Mouse (Mus musculus) layer of hippocampus, adult 2 months (tissue): ENCODE data around the gene Bid. TPM values are rescaled to one million over a fixed set of nuclear protein-coding genes. Genes with fewer than 3 reads are reported as not detected.
A peak's percentile ranks its signal among the peaks of the same experiment; 100 is the strongest.

ENCODE experiments used
- DNase-seq, 2 experiments: peaks; one replicate each; pipeline ENCODE4 v3.0.0; 2022; ENCODE audit warnings: low spot score in 2 of 2
- H3K27ac ChIP-seq: fragments of 200-600 bp; 2 replicates; pipeline ENCODE4 v1.8.1; 2022
- H3K4me3 ChIP-seq: fragments of 200-600 bp; 2 replicates; pipeline ENCODE4 v1.8.1; 2022; ENCODE audit warnings: mild to moderate bottlenecking
- CTCF ChIP-seq: fragments of 200-600 bp; conservative IDR thresholded peaks from 2 replicates; pipeline ENCODE4 v1.8.1; 2022; ENCODE audit warnings: antibody characterized with exemption, mild to moderate bottlenecking, moderate library complexity
- long read RNA-seq, 2 experiments: library from polyadenylated mRNA; stranded (forward); transcript quantifications; one replicate each; pipeline ENCODE4 v2.0.0; 2021; ENCODE audit warnings: borderline mapping rate in 2 of 2
- total RNA-seq, 2 experiments: library from RNA; stranded (reverse); gene quantifications; 2 replicates each; pipeline ENCODE4 v1.2.3; 2021

The Bid gene
- total RNA-seq: 10 to 100 TPM; 15.3 to 15.5 TPM
- long read RNA-seq, experiment 1, transcript Bid-201 (6 exons, 2,189 nt): major isoform, 29 of 35 reads
- long read RNA-seq, experiment 1, partial matches to known transcripts: 3 of 35 reads
- long read RNA-seq, experiment 1, other reads (novel, unspliced or antisense): 3 of 35 reads
- long read RNA-seq, experiment 2, transcript Bid-201 (6 exons, 2,189 nt): major isoform, 25 of 34 reads
- long read RNA-seq, experiment 2, partial matches to known transcripts: 4 of 34 reads
- long read RNA-seq, experiment 2, other reads (novel, unspliced or antisense): 5 of 34 reads

DNA sequence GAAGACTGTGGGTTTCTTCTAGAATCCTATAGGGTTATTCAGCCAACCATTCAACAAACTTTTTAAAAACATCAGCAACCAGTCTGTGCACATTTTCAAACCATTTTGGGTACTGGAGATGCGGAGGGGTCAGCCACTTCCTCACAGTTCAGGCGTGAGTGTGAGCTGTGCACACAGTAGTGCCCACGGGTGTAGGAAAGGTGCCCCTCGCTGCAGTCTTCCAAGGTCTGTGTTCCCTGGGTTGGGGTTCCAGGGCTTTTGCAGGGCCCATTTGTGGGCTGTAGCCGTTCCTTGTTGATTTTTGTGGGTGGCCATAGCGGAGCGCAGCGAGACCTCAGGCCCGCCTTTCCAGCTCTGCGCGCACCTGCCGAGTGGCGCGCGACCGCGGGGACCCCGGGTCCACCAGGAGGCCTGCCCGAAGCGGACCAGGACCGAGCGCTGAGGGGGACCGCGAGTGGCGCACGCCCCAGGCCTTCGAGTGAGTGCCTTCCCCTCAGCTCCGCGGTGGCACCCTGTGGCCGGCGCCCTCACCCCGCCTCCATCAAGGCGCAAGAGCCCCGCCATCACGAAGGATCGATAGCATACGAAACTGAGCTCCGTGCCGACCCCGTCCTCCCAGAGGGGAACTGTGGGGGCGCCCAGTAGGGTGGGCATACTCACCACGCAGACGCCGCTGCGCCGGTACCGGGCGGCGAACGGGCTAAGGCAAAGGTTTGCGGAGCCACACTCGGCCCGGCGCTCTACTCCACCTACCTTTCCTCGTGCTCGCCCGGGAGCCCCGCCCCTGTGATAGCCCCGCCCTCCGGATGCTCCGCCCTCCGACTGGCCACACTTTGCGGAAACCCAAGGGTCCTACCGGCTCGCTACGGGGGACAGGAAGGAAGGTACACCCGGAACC lies at the start of gene Bid:
Bid (minus strand) TSS at position 780 of the 898 bp plus-strand sequence.
- peak within 1 kb of the TSS; percentile 82 for H3K4me3 ChIP-seq
- H3K27ac ChIP-seq: peak within 1 kb of the TSS; percentile 75
- DNase-seq: peak; percentile 74 to 75
- no peak for TF ChIP-seq CTCF

DNA sequence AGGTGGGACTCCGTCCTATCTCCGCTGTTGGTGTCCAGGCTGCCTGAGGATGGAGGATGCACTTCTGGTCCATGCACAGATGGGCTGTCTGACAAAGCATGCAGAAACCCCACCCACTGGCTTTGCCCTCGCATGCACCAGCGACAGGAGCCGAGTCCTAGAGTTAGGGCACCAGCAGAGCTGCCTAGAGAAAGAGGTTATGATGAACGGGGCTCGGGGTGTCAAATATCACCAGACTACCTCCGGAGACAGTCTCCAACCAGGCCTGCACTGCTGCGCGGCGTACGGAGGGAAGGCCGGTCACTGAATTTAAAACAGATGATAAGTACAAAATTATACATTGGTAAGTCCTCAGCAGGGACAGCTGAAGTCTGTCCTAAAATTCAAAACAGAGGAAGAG lies 49.2 kb upstream of the Bid start:
- TF ChIP-seq CTCF: no peak

GRCm38 (mm10) chr6:120964179-120964578 lies 47.5 kb upstream of the Bid start:
- no peak for DNase-seq
- Histone ChIP-seq H3K4me3 (no peak overlapping the region), H3K27ac (no peak overlapping the region)
- no peak for TF ChIP-seq CTCF

More for the DNA sequence above, 49.2 kb upstream of the Bid start:
- H3K4me3 ChIP-seq: no peak overlapping the region
- DNase-seq: no peak
- H3K27ac ChIP-seq: no peak overlapping the region

GRCm38 (mm10) chr6:120960338-120961030 lies 43.8 kb upstream of the Bid start:
- Histone ChIP-seq H3K27ac (0 out of 2 replicates have a peak overlapping the region, but pooled peaks have one; percentile 10), H3K4me3 (no peak overlapping the region)
- no peak for DNase-seq
- TF ChIP-seq CTCF: no peak

- TF ChIP-seq CTCF: no peak
- Histone ChIP-seq H3K27ac (no peak overlapping the region), H3K4me3 (no peak overlapping the region)
- no peak for DNase-seq
These were observed 40.7 kb upstream of the Bid start for GRCm38 (mm10) chr6:120957331-120957730.

DNA sequence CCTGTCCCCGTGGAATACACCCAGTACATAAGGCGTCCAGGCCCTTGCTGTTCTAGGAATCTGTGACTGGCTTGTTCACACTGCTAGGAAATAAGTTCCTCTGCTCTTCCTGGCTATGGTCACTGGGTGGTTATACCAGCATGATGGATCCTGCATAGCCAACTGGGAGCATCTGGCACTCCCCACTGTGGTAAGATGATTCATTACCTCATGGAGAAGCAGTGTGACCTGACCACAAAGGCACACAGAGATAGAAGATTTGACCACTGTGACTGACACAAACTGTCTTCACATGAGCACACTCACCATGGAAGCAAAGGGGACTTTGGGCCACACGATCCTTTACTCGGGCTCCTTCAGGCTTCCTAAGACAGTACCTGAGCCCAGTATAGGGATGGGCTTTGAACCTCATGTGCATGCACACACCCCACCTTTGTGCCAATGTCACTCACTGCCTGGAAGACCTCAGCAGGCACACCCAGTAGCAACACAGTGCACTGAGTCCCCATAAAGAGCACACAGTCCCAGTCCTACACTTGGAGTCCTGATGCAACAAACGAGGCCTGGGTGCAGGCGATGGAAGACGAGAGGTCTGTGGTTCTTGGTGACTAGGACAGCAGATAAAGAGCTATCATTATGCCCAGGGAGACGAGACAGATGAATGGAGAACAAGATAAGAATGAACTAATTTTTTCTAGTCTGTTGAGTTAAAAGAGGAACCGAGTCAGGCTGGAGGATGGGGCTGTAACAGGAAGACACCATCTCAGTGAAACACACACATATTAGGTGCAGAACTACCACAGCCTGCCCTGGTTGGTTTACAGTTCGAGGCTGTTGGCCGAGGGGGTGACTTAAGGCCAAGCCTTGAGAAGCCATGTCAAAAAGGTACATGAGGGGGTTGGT lies 39.9 kb upstream of the Bid start:
- DNase-seq: no peak
- no peak for TF ChIP-seq CTCF
- Histone ChIP-seq H3K4me3 (no peak overlapping the region), H3K27ac (0 out of 2 replicates have a peak overlapping the region, but pooled peaks have one; percentile 12)

DNA sequence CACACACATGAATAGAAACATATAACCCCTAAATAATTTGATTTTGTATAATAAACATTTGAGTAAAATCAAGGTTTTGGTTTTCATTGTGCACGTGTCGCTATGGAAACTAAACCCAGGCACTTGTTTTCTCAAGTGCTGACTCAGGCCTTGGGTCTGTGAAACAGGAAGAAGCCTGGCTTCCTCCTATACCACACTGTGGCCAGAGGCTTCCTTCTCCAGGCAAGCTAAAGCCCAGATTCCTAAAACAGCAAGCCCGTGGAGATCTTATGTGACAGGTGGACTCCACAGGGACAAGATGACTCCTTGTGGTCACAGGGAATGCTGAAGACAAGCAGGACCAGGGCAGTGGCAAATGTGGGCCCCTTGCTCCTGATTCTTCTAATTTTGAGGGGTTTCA lies 38.6 kb upstream of the Bid start:
- TF ChIP-seq CTCF: no peak
- Histone ChIP-seq H3K27ac (peak overlapping the region; percentile 12; the same call in 1 of the 2 replicates), H3K4me3 (no peak overlapping the region)
- no peak for DNase-seq

- Histone ChIP-seq H3K4me3 (no peak overlapping the region), H3K27ac (peak overlapping the region; percentile 12; the same call in 1 of the 2 replicates)
- no peak for TF ChIP-seq CTCF
- DNase-seq: no peak
These were observed 37.6 kb upstream of the Bid start for GRCm38 (mm10) chr6:120954241-120954640.

DNA sequence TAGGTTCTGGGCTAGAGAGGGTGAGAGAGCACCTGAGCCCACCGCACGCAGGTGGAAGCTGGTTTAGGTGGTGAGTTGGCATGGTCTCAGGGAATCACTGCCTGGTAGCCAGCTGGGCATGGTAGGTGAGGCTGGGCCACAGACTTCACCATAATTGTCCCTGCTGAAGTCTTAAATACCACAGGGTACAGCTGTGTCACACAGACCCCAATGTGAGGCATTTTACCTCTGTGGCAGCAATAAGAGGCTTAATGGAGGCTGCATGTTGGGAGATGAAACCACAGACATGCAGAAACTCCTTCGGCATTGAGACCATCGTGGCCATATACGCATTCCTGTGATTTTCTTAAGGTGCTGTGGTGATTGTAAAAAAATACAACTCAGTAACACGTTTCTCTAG lies 35.8 kb upstream of the Bid start:
- Histone ChIP-seq H3K4me3 (no peak overlapping the region), H3K27ac (no peak overlapping the region)
- TF ChIP-seq CTCF: no peak
- no peak for DNase-seq

DNA sequence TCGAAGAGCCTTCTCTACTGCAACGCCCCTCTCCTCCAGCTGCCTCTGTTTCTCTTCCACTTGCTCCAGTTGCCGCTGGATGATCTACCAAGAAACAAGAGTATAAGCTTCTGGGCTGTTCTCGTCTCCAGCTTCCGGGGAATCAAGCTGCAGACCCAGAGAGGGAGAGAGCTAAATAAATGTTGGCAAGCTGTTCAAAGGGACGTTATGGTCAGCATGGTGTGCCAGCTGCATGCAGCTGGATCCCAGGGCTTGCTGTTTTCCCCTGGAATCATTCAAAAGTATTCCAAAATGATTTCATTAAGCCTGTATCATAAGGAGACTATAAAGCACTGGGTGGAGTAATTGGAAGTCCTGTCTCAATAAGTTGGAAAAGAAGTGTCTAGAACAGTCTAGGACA lies 34.7 kb upstream of the Bid start:
- Histone ChIP-seq H3K27ac (no peak overlapping the region), H3K4me3 (no peak overlapping the region)
- no peak for DNase-seq
- no peak for TF ChIP-seq CTCF

GRCm38 (mm10) chr6:120945510-120945909 lies 28.9 kb upstream of the Bid start:
- H3K4me3 ChIP-seq: no peak overlapping the region
- H3K27ac ChIP-seq: no peak overlapping the region
- no peak for TF ChIP-seq CTCF
- DNase-seq: no peak

- TF ChIP-seq CTCF: no peak
- Histone ChIP-seq H3K4me3 (no peak overlapping the region), H3K27ac (no peak overlapping the region)
- DNase-seq: no peak
These were observed 27.3 kb upstream of the Bid start for GRCm38 (mm10) chr6:120943964-120944363.
